Comparison of ENCODE assay signal across 8 mouse cellular contexts in genomic region chr10:80339941-80340750, GRCm38 (mm10). TPM values are rescaled to one million over a fixed set of nuclear protein-coding genes. Genes with fewer than 3 reads are reported as not detected.
DNase-seq lines count a peak whose midpoint lies in the region; ATAC-seq lines count a peak whose summit lies in the region.

No protein-coding gene starts in this region.

- H3K4me2 ChIP-seq in stomach, embryonic 14.5 days (replicated peaks; ENCODE audit: low read depth, low read length): peak overlapping the region; percentile 8; the same call in 1 of the 2 replicates

- H3K9me3 ChIP-seq in stomach, embryonic 14.5 days (ENCODE audit: control insufficient read depth, low read depth, low read length): no peaks in the 10 kb centered on the region

- H3K27ac ChIP-seq in stomach, embryonic 14.5 days (ENCODE audit: low read length): no peak overlapping the region

- peaks cover 12% of the 10 kb centered on the region for H3K4me1 ChIP-seq in stomach, embryonic 14.5 days (ENCODE audit: control insufficient read depth, insufficient read depth, low read length)

- no peak overlapping the region for H3K9ac ChIP-seq in stomach, embryonic 14.5 days (replicated peaks; ENCODE audit: low read depth, low read length)

- DNase-seq in 3134 (ENCODE audit: extremely low read depth, insufficient read length, low spot score) (peak; percentile 64), liver (peak; percentile 91)
- DNase-seq in adrenal gland, adult 2 months: peak; percentile 81
- peak; percentile 71 for DNase-seq in embryo, embryonic 11.5 days (ENCODE audit: low read depth, low spot score)
- DNase-seq in heart, adult 11 months: peak; percentile 98
- peak; percentile 64 to 89 for DNase-seq in kidney, adult 8-10 months

- H3K36me3 ChIP-seq in stomach, embryonic 14.5 days (ENCODE audit: control insufficient read depth, insufficient read depth, low read length): no peaks in the 10 kb centered on the region

- ATAC-seq in monocyte, adult 5-6 weeks (replicated peaks; ENCODE audit: insufficient number of reproducible peaks, low FRiP score, low TSS enrichment, poor library complexity, severe bottlenecking): peak; percentile 57
- 0 out of 2 replicates have a peak, but pooled peaks have one; percentile 20 for ATAC-seq in stomach, embryonic 14.5 days (ENCODE audit: insufficient number of reproducible peaks, insufficient read depth, low FRiP score, low read depth)

- H3K27me3 ChIP-seq in stomach, embryonic 14.5 days (ENCODE audit: control insufficient read depth, insufficient read depth, low read length): peaks cover 36% of the 10 kb centered on the region

- 25% methylated on average over 19 of the region's 19 CpGs for WGBS in stomach, embryonic 14.5 days

- no peak overlapping the region for H3K4me3 ChIP-seq in stomach, embryonic 14.5 days (ENCODE audit: low read depth, low read length)

RNA-seq across cellular contexts. Expression of gene Adamtsl5, which starts 8.1 kb away (rescaled TPM):
- total RNA-seq in adrenal gland, adult 2 months (2021): 10 to 100 TPM in 1 of 2 experiments, 1 to 10 TPM in 1; 8.0 to 10.3 TPM
- 35.1 and 41.5 TPM in 2 replicates for polyA plus RNA-seq in adrenal gland, adult 2 months (2012; rRNA removed)
- 0.10 to 0.43 TPM in 2 of 3 replicates, not detected in the other for total RNA-seq in monocyte, adult 5-6 weeks (2017)
- polyA plus RNA-seq in stomach, embryonic 14.5 days (2014; fragmentation: Nextera tagmentation; extraction: Ambion mirVana): 13.6 and 13.8 TPM in 2 replicates

RNA-seq across cellular contexts. Expression of gene Reep6, which starts 10.4 kb away (rescaled TPM):
- 10 to 100 TPM; 11.1 to 15.6 TPM for total RNA-seq in adrenal gland, adult 2 months (2021)
- polyA plus RNA-seq in adrenal gland, adult 2 months (2012; rRNA removed): 11.3 and 15.7 TPM in 2 replicates
- total RNA-seq in monocyte, adult 5-6 weeks (2017): not detected in 3 replicates
- polyA plus RNA-seq in stomach, embryonic 14.5 days (2014; fragmentation: Nextera tagmentation; extraction: Ambion mirVana): 18.0 and 18.5 TPM in 2 replicates

RNA-seq across cellular contexts. Expression of gene Pcsk4, which starts 10.8 kb away (rescaled TPM):
- total RNA-seq in adrenal gland, adult 2 months (2021): 1 to 10 TPM; 1.8 to 3.4 TPM
- 15.9 and 19.6 TPM in 2 replicates for polyA plus RNA-seq in adrenal gland, adult 2 months (2012; rRNA removed)
- total RNA-seq in monocyte, adult 5-6 weeks (2017): 0.57 TPM in 1 of 3 replicates, not detected in the others
- 4.5 and 5.6 TPM in 2 replicates for polyA plus RNA-seq in stomach, embryonic 14.5 days (2014; fragmentation: Nextera tagmentation; extraction: Ambion mirVana)

RNA-seq across cellular contexts. Expression of gene Plk5, which starts 16.1 kb away (rescaled TPM):
- total RNA-seq in adrenal gland, adult 2 months (2021): under 1 TPM; 0.14 to 0.45 TPM
- 1.5 and 2.6 TPM in 2 replicates for polyA plus RNA-seq in adrenal gland, adult 2 months (2012; rRNA removed)
- not detected in 3 replicates for total RNA-seq in monocyte, adult 5-6 weeks (2017)
- 0.30 and 0.62 TPM in 2 replicates for polyA plus RNA-seq in stomach, embryonic 14.5 days (2014; fragmentation: Nextera tagmentation; extraction: Ambion mirVana)

RNA-seq across cellular contexts. Expression of gene 2310011J03Rik, which starts 19.8 kb away (rescaled TPM):
- 10 to 100 TPM; 21.6 to 32.5 TPM for total RNA-seq in adrenal gland, adult 2 months (2021)
- 57.0 and 61.7 TPM in 2 replicates for polyA plus RNA-seq in adrenal gland, adult 2 months (2012; rRNA removed)
- total RNA-seq in monocyte, adult 5-6 weeks (2017): 23.5 to 28.1 TPM (median 27.6 TPM) in 3 replicates
- polyA plus RNA-seq in stomach, embryonic 14.5 days (2014; fragmentation: Nextera tagmentation; extraction: Ambion mirVana): 39.6 and 43.0 TPM in 2 replicates

Comparison
In these comparisons a context has a peak if more than half of its experiments do, and no peak if none do; other contexts are left out.
1. RNA of gene Reep6, which starts 10.4 kb away (total RNA-seq): 11.1 to 15.6 TPM in adrenal gland, adult 2 months; not detected in monocyte, adult 5-6 weeks; every median in the first group is over 10 times any median in the second.
2. Peak in every context shown above with its lines, with median percentiles within 50 percentile points of each other: DNase-seq.